Mouse (Mus musculus): Measurements from ENCODE around the gene Vps37b.

Gene Vps37b

DNA sequence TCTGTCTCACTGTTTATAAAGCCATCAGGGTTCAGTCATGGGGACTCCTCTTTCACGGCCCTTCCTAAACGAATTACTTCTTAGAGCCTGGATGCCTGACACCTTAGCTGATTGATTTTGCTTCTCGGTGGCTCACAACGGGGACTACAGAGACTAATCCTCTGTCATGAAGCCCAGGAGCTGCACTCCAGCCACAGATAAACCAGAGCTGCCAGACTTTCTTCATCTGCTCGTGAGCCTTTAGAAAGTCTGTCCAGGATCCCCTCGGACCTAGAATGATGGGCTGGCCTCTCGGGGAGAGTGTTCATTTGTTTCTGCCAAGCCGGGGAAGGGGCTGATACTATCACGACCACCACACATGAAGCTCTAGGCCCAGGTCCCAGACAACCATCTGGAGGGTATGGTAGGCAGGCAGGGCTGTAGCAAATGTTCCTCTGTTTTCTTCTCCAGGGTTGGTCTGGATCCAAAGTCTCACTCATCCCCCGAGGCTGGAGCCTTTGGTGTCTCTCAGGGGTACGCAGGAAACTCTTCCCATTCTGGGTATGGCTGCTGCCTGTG, 13.5 kb upstream of the Vps37b start:
- DNase-seq (ENCODE audit: low spot score) = no peak

DNA sequence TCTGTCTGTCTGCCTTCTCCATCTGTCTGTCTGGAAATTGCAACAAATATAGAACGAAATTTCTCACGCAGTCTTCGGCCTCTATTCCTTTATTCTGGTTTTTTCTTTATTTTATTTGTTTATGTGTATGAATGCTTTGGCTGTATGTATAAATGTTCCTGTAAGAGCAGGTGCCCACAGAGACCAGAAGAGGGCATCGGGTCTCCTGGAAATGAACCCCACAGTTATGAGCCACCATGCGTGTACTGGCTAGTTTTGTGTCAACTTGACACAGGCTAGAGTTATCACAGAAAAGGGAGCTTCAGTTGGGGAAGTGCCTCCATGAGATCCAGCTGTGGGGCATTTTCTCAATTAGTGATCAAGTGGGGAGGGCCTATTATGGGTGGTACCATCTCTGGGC, 11.9 kb upstream of the Vps37b start:
- DNase-seq (ENCODE audit: low spot score) = no peak

DNA sequence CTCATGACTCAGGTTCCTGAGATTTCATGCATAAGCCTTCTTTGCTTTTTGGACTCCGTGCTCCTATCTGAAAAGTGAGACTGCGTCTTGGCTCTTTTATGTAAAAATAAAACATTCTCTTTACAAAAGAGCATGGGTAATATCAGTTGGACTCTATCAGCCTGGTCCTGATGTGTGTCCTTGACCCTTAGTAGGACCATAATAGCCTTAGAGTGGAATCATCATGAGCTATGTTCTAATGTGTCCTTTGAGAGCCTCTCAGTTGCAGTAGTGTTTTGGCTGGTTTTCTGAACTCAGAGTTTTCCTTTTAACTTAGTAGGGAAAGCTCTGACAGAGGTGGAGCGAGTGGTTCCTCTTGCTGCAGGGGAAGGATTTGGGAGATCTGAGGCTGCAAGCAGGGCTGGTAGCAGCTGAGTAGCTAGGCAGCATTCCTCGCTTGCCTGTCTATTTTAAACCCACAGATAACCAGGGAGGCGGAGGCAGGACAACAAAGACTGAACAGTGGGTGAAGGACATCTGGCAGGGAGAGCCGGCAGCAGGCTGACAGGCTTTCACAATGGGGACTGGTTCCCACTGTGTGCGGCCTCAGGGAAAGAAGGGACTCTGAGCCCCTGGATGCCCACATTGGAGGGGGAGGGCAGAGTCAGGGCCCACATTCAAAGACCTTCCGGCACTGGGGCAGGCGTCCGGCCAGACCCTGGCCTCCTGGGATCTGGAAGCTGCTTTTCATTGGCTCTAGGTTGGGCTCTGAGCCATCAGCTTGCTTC, 11.3 kb upstream of the Vps37b start:
- no peak for DNase-seq (ENCODE audit: low spot score)

DNA sequence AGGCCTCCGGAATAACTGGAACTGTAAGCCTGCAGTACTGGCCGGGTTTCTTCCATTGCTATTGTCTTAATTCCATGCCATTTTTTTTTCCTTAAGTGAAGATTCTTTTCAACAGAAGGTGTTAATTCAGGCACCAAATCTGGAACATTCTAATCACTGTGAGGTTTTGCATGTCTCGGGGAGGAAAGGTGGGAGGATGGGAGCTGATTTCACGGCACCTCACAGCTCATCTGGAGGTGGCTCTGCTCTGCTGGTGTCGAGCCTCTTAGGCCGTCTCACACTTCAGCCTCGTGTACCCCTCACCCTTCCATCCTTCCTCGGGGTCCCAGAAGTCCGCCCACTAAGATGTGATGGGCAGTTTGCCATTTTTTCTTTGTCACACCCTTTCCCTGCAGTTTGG, 9.0 kb upstream of the Vps37b start:
- no peak for DNase-seq (ENCODE audit: low spot score)

DNA sequence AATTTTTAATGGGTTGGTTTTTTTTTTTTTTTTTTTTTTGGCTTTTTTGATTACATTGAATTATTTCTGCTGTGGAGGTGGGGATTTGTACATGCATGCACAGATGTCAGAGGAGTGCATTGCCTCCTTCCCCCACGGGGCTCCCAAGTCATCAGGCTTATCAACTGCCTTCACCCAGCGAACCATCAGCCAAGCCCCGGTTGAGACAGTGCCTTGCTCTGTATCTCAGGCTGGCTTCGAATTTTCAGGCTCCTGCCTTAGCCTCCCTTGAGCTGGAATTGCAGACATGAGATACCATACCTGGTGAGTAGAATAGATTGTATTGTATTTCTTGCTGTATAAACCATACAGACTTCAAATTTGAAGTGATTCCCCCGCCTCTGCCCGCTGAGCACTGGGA, 7.5 kb upstream of the Vps37b start:
- DNase-seq (ENCODE audit: low spot score) = no peak

DNA sequence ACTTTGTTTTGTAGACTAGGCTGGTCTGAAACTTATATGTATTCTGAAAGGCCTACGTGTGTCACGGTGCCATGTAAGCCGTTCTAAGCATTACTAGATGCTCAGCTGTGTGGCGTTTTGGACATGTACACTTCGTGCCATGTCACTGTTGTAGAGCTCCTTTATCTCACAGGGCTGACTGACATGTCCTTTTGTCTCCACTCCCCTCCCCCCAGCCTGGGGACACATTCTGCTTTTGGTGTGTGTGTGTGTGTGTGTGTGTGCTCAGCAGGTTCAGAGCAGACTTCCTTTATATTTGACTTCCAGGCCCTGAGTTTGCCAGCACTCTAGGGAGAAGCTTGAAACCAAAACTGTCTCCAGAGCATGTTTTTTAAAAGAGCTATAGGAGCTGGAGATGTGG, 4.8 kb upstream of the Vps37b start:
- no peak for DNase-seq (ENCODE audit: low spot score)

DNA sequence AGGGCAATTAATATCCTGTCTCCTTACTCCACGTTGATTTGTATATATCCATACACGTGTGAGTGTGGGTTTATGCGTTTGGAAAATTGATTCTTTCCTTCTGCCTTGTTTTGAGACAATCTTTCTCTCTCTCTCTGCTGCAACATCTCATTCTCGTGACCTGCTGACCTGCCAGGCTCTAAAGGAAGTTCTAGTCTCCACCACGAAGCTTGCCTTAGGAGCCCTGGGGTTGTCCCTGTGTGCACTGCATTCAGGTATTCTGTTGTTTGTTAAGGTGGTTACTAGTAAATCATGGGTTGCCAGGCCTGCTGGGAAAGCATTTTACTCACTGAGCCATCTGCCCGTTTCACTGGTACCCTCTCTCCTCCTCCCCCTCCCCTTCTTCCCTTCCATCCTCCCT, 4.3 kb upstream of the Vps37b start:
- DNase-seq (ENCODE audit: low spot score) = no peak

DNA sequence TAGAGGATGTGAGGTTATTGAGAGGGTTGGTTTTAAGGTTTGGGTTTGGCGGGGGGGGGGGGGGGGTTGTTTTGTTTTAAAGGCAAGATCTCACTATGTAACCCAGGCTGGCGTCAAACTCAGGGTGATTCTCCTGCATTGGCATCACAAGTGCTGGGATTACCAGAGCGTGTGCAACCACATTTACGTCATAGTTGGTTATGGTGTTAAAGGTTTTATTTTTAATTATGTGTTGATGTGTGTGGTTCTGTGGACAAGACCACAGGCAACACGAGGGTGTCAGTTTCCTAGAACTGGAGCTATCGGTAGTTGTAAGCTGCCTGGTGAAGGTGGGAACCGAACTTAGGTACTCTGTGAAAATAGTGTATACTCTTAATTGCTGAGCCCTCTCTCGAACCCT, 3.7 kb upstream of the Vps37b start:
- DNase-seq (ENCODE audit: low spot score) = no peak

DNA sequence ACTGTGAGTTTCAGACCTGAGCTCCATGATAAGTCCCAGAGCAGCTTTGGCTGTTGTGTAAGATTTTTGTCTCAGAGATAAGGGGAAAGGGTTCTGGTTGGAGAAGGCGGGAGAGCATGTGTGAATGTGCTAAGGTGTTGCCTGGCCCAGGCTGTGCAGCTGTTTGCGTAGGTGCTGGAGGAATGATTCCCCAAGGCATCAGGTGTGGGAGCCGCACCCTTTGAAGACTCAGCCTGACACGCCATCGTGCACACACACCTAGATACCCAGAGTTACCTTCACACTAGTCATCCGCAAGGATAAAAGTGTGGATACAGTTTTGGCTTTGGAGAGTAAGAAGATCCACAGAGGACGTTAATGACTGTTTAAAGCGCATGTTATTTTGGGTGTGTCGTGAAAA, 3.3 kb upstream of the Vps37b start:
- DNase-seq (ENCODE audit: low spot score) = no peak

DNA sequence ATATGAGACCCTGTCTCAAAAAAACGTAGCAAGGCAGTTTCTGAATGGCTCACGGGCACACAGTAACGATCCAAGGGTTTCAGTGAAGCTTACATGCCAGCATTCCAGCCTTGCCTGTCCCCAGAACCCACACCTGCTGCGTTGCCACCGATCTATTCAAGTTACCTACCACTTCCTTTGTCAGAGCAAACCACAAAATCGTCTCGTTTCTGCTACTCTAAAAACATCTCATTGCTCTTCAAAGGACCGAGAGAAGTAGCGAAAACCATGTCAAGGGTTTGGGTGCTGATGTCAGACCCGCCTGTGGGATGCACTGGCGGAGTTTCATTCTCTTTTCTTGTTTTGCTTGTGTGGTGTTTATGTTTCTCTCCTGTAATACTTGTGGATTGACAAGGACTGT, 2.4 kb upstream of the Vps37b start:
- DNase-seq (ENCODE audit: low spot score) = no peak

DNA sequence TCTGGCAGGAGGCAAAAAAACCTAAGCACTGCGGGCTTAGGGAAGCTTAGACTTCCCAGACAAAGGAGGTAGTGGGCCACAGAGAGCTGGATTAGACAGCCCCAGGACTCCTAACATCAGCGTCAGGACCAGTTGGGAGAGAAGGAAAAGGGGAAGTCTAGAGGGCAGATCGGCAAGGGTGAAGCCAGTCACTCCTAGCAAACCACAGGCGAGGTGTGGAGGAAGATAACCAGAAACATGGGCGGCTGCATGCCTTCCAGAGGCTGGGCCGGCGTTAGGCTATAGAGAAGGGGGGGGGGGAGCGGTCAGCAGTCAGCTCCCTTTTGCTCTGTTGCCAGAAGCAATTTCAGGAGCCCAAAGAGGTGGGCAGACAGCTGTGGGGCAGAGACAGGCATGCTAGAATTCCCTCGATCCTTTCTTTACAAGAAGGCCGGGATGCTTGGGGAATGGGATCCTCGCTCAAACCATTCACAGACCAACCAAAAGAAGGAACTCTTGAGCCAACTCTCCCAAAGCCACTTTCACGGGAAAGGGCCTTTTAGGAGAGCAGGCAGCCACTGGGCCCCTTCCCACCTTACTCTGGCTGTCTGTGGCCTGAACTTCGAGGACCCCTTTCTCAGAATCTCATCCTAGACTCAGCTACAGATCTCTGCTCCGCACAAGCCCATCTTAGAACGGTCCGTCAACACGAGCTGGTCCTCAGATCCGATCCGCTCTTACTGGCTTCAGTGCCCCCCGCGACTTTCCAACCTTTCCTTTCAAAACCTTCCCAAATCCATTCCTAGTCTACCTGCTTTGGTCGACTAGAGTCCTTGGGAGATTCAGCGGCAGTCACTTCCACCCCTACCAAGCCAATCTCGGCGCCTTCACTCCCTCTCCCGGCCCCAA, 758 bp downstream of the Vps37b start:
- no peak for DNase-seq (ENCODE audit: low spot score)

DNA sequence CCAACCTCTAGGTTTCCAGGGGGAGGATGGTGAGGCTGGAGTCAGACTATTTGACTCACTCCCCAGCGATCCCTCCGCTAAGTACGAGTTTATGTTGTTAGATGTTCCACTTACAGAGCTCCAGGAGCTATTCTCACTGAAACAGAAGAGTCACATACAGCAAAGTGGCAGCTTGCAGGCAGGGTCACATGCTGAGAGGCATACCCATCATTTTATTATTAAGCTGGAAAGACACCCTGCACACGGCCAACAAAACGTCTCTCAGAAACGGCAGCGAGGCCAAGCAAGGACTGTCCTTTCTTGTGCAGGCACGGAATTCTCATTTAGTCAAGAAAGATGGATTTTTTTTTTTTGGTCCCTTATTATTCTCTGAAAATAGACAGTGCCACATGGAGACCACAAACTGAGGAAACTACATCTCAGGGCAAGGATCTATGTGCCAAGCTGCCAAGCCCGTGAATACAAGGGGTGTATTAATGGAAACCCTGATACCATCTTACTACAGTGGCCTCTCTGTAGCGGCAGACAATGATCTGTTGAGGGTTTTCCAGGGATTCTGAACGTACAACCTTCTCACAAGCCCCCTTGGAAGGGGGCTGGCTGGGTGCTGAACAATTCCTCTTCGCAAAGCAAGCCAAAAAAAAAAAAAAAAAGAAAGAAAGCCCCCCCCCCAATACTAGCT, 1.5 kb downstream of the Vps37b start:
- DNase-seq (ENCODE audit: low spot score) = no peak

DNA sequence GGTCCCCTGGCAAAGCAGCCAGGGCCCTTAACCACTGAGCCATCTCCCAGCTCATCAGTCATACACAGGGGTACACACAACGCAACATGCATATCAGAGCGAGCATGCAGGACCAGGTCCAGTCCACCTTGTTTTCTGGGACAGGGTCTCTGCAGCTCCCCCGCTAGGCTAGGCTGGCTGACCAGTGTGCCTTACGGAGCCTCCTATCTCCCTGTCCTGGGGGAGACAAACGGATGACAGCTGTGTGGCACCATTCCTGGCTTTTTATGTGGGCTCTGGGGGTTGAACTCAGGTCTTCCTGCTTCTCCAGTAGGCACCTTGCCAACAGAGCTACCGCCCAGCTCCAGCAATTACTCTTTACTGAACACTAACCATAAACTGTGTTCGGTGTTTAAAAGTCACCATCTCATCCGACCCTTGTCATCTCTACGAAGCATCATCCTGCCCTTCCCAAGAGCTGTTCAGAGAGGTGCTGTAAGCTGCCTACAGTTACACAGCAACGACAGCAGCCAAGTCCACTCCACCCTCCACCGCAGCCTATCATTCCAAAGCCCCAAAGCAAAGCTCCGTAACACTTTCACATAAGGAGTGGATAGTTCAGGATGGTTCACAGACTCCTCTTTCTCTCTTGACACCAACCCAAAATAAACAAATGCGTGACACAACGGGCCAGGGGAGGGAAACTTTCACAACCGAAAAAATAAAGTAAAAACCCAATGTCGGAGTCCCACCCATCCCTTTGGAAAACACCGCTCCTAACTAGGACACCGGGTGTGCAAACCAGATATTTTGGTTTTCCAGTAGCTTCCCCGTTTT, 2.6 kb downstream of the Vps37b start:
- no peak for DNase-seq (ENCODE audit: low spot score)

DNA sequence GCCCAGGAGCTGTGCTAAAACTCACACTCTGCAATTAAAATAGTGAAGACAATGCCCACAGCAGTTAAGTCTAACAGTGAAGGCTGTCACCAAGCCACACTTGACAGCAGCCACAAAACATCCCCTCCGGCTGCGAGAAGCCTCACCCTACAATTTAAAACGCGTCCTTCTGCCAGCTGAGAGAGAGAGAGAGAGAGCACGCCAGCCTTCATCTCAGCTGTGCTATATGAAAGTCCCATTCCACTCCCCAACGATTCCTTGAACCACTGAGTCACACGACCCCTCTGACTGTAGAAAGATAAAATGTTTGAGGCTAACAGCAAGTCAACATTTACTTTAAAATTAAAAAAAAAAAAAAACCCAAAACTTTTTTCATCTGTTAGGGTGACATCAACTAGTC, 3.4 kb downstream of the Vps37b start:
- DNase-seq (ENCODE audit: low spot score) = no peak

DNA sequence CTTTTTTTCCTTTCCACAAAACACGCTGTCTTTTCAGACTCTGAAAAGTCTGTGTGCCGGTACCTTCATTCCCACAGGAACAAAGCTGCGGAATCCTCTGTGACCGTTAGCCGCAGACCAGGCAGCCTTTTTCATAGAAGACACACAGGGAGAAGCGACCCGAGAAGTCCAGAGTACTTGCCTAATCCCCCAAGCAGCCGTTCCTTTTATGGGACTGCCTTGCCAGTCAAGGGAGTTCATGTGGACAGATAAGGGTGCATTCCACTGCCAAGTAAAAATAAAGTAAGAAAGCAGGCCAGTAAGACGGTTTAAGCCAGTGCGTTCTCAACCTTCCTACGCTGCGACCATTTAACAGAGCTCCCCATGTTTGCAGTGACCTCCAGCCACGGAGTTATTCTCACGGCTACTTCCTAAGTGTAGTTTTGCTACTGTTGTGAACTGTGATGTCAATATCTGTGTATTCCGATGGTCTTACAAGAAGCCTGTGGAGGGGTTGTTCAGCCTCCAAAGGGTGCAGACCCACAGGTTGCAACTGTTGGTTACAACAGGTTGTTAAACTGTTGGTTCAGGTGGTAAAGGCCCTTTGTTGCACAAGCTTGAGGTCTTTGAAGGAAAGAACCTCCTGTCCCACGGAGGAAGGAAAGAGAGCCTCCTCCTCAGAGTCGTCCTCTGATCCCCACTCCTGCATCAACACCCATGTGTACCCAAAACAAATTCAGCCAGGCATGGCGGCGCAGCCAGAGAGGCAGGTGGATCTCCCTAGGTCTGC, 4.2 kb downstream of the Vps37b start:
- no peak for DNase-seq (ENCODE audit: low spot score)

DNA sequence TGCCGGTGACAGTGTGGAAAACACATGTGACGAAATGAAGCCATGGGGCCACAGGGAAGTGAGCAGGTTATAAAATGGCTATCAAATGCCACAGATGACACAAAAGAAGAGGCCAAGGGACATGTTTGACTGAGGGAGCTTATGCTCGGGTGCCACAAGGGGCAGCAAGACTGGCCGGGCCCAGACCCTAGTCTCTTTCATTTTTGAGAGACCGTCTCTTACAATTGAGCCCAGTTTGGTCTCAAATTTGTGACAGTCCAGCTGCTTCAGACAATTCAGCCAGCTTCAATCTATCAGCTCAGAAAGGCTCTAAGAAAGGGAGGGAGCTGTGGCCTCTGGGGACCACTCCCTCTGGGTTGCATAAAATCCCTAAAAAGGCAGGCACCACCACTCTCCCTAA, 5.5 kb downstream of the Vps37b start:
- no peak for DNase-seq (ENCODE audit: low spot score)

DNA sequence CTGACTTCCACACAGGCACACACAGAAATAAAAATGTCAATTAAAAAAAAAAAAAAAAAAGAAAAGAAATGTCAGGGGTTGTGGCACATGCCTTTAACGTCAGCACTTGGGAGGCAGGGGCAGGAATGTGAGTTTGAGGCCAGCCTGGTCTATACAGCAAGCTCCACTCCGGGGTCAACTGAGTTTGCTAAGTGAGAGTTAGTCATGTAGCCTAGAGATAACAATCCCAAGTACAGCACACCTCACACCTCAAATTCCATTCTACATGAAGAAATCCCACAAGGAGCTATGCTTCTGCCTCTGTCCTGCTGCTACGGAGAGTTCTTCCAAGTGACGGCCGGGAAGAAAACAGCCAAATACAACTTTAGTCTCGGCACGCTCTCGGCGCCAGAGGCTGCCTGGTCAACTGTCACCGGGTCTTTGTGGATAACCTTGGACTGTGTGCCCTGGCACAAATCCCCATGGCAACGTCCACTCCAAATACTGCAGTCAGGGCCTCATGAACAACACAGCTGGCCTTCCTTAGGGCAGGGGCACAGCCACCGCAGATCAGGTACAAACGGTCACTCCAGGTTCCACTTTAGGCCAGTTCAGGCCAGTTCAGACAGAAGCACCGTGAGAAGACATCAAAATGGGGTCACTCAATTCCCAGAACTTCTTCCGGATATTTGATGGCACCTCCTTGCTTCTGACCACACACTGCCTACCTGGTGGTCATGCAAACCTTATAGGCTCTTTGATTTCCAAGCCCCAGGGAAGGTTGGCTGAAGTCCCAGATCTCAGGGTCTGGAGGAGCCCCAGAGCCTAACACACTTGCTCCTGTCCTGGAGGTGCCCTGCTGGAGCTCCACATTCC, 6.3 kb downstream of the Vps37b start:
- no peak for DNase-seq (ENCODE audit: low spot score)

DNA sequence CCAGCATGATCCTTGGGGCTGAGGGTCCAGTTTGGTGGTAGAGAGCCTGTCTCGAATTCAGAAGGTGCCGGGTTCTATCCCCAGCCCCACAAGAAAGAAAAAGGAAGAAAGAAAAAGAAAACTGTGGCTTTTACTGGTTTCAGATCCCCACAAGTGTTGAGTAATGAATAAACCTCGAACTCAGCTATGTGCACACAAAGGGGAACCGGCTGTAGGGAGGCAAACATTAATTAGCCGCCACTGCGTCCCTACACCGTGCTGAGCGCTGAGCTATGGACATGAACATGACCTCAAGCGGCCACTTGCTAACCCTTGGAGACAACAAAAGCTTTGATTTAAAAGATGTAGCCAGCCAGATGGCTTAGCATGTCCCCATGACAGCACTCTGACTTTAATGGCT, 6.9 kb downstream of the Vps37b start:
- DNase-seq (ENCODE audit: low spot score) = no peak

DNA sequence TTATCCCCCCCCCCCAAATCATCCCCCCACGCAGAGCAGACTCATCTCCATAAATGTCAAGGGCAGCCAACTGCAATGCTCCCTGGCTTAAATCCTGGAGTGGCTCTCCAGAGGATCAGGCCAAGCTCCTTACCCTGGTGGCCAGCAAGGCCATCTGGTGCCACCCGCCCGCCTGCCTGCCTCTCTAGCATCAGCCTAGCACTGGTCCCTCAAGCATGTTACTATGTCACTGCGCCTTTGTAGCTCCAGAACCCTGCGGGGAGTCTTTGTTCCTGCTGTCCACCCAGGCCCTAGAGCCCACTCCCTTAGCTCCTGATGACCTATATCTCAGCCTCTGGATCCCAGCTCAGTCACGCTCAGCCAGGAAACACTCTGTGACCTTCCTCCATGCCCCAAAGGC, 7.4 kb downstream of the Vps37b start:
- DNase-seq (ENCODE audit: low spot score) = no peak

DNA sequence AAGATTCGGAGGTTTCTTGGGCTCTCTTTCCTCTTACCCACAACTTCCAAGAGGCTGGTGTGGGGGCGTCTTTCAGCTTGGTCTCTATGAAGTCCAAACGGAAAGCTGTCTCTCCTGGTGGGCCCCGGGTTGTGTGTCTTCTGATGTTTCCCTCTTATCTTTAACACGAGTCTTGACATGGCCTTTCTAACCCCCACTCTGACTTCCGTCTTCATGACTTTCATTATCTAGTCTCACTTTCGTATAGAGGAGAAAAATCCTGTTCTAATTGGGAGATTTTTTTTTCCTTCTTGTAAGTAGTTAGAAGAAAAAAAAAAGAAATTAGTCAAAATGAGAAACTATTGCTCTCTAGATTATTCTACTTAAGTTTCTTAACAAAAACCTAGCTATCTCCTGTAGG, 9.7 kb downstream of the Vps37b start:
- no peak for DNase-seq (ENCODE audit: low spot score)

Data from lung, postnatal 25 days (tissue).